Mouse (Mus musculus) cerebellum, adult 2 months (tissue): ENCODE results near the gene Cap2. TPM values are rescaled to one million over a fixed set of nuclear protein-coding genes. Genes with fewer than 3 reads are reported as not detected.

Source experiments
- DNase-seq, 2 experiments: peaks; one replicate each; pipeline ENCODE4 v3.0.0; 2021
- H3K27ac ChIP-seq: fragments of 200-500 bp; 2 replicates; pipeline ENCODE4 v1.5.1; 2012; ENCODE audit warnings: low read length, control low read depth, inconsistent platforms; ENCODE audit not compliant: insufficient read depth
- H3K27me3 ChIP-seq: fragments of 200-500 bp; 2 replicates; pipeline ENCODE4 v1.6.1; 2012; ENCODE audit warnings: inconsistent platforms, mild to moderate bottlenecking, low read length, moderate library complexity; ENCODE audit not compliant: control insufficient read depth, insufficient read depth
- H3K4me1 ChIP-seq: fragments of 200-500 bp; 2 replicates; pipeline ENCODE4 v1.6.1; 2011; ENCODE audit warnings: low read length; ENCODE audit not compliant: control insufficient read depth, insufficient read depth
- H3K4me3 ChIP-seq: fragments of 200-500 bp; replicated peaks from 2 replicates; pipeline ENCODE3; 2011; ENCODE audit warnings: mild to moderate bottlenecking, low read depth, low read length, control low read depth; ENCODE audit not compliant: insufficient read depth
- CTCF ChIP-seq: fragments of 200-500 bp; IDR thresholded peaks from 2 replicates; pipeline ENCODE4 v1.5.1; 2011; ENCODE audit warnings: low read depth, mild to moderate bottlenecking, control low read depth, low read length, moderate library complexity, borderline replicate concordance; ENCODE audit not compliant: insufficient read depth
- POLR2A ChIP-seq: fragments of 200-500 bp; IDR thresholded peaks from 2 replicates; pipeline ENCODE4 v1.6.1; 2011; ENCODE audit warnings: low read length, control low read depth, borderline replicate concordance; ENCODE audit not compliant: insufficient read depth
- WGBS: fragments of 180-500 bp; shearing (Covaris S2); methylation state at CpG from one replicate; pipeline ENCODE4 v1.1.7; 2018; 5-methylcytosine and 5-hydroxymethylcytosine counted together
- polyA plus RNA-seq: library from polyadenylated mRNA; depleted of rRNA; stranded (reverse); fragments of >200 nt; gene quantifications from 2 replicates; pipeline ENCODE4 v1.2.3, GENCODE M21; 2012

Gene Cap2
- polyA plus RNA-seq, 1 experiment, result 80.4 TPM

- no peak overlapping the region for H3K4me3 ChIP-seq
- TF ChIP-seq CTCF, result no peak
- TF ChIP-seq POLR2A, result no peak
- H3K4me1 ChIP-seq, result no peaks in the 10 kb centered on the region
- no peaks in the 10 kb centered on the region for H3K27me3 ChIP-seq
- no peak for DNase-seq
- WGBS, result 85% methylated on average over 4 of the region's 4 CpGs
- H3K27ac ChIP-seq, result no peak overlapping the region
Observed at GRCm38 (mm10) chr13:46574707-46575106, 73.1 kb downstream of the Cap2 start.

DNA sequence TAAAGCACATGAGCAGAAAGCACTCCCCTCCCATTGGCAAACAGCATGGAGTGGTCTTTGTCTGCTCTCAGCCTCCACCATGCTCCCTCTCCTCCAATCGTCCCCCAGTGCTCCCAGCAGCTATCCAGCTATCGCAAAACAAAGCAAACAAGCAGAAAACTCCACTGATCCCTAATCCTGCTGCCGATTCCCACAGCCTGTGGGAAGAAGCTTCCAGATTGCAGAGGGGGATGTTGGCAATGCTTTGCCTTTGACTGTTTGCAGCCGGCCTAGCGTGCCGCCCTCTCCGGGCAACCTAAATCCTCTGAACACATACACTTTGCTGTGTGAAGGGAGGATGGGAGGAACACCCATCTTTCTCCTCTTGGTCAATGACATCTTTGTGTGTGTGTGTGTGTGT, 83.2 kb downstream of the Cap2 start:
- no peak for DNase-seq
- H3K4me1 ChIP-seq, result no peaks in the 10 kb centered on the region
- no peaks in the 10 kb centered on the region for H3K27me3 ChIP-seq
- WGBS, result 37% methylated on average over 7 of the region's 7 CpGs
- TF ChIP-seq POLR2A (no peak), CTCF (no peak)
- no peak overlapping the region for H3K27ac ChIP-seq
- no peak overlapping the region for H3K4me3 ChIP-seq

DNA sequence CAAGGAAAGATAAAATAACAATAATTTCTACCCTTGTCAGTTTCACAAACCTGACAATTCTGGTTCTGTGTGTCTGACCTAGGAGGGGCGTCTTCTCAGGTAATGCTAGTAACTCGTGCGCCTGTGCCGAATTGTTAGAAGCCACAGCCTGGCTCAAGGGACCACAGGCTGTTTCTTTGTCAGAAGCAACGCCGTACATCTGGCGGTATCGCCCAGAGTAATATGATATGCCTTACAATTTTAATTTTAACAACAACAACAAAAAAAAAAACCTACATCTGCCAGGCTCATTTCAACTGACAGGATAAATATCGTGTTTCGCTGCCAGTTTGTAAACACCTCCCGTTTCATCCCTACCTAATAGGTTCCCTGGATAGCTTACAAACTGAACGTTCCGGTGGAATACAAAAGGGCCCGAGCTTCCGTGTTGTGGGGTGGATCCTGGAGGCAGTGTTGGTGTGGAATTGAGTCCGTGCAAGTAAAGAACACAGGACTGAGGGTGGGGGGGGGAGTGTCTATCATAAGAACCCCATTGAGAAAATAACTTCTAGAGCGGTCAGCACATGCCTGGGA, 86.2 kb downstream of the Cap2 start:
- 86% methylated on average over 17 of the region's 17 CpGs for WGBS
- Histone ChIP-seq H3K4me3 (no peak overlapping the region), H3K27ac (no peak overlapping the region)

DNA sequence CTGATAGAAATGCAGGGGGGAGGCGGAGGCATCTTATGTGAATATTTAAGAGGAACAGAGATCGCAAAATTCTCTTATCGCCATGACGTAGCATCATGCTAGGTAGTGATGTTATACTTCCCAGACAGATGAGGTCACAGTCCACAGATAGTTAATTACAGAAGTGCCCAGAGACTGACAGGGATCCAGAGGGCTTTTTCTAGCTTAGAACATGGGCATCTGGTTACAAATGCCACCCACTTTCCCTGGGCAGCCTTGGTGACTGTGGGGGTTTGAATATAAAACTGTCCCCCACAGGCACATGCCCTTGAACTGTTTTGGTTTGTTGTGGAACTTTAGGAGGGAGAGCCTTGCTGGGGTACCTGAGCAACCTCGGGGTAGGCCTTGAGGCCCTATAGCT, 87.0 kb downstream of the Cap2 start:
- WGBS, result 97% methylated on average over 5 of the region's 5 CpGs
- Histone ChIP-seq H3K4me3 (no peak overlapping the region), H3K4me1 (no peaks in the 10 kb centered on the region), H3K27ac (no peak overlapping the region), H3K27me3 (no peaks in the 10 kb centered on the region)
- TF ChIP-seq CTCF (no peak), POLR2A (no peak)
- DNase-seq, result no peak

More for the DNA sequence above, 86.2 kb downstream of the Cap2 start:
- TF ChIP-seq POLR2A (no peak), CTCF (no peak)
- H3K4me1 ChIP-seq, result no peaks in the 10 kb centered on the region
- H3K27me3 ChIP-seq, result no peaks in the 10 kb centered on the region
- DNase-seq, result no peak

- Histone ChIP-seq H3K27ac (no peak overlapping the region), H3K4me3 (no peak overlapping the region), H3K27me3 (no peaks in the 10 kb centered on the region), H3K4me1 (no peaks in the 10 kb centered on the region)
- TF ChIP-seq POLR2A (no peak), CTCF (no peak)
- WGBS, result 89% methylated on average over 4 of the region's 4 CpGs
- no peak for DNase-seq
Observed at GRCm38 (mm10) chr13:46590885-46591284, 89.2 kb downstream of the Cap2 start.

- no peak for DNase-seq
- no peak overlapping the region for H3K4me3 ChIP-seq
- no peak overlapping the region for H3K27ac ChIP-seq
- WGBS, result 91% methylated on average over 5 of the region's 5 CpGs
- no peak for TF ChIP-seq CTCF
- TF ChIP-seq POLR2A, result no peak
- no peaks in the 10 kb centered on the region for H3K27me3 ChIP-seq
- H3K4me1 ChIP-seq, result no peaks in the 10 kb centered on the region; the same call in 1 of the 2 replicates
Observed at GRCm38 (mm10) chr13:46600694-46601093, 99.0 kb downstream of the Cap2 start.

GRCm38 (mm10) chr13:46601386-46601785, 99.7 kb downstream of the Cap2 start:
- 65% methylated on average over 2 of the region's 2 CpGs for WGBS
- no peak overlapping the region for H3K4me3 ChIP-seq
- TF ChIP-seq POLR2A (no peak), CTCF (no peak)
- no peak for DNase-seq
- H3K4me1 ChIP-seq, result no peaks in the 10 kb centered on the region; the same call in 1 of the 2 replicates
- no peak overlapping the region for H3K27ac ChIP-seq
- H3K27me3 ChIP-seq, result no peaks in the 10 kb centered on the region

GRCm38 (mm10) chr13:46602674-46603073, 101.0 kb downstream of the Cap2 start:
- DNase-seq, result no peak
- WGBS, result 90% methylated on average over 11 of the region's 11 CpGs
- Histone ChIP-seq H3K4me1 (no peaks in the 10 kb centered on the region; the same call in 1 of the 2 replicates), H3K27ac (no peak overlapping the region), H3K4me3 (no peak overlapping the region), H3K27me3 (no peaks in the 10 kb centered on the region)
- TF ChIP-seq POLR2A, result no peak

DNA sequence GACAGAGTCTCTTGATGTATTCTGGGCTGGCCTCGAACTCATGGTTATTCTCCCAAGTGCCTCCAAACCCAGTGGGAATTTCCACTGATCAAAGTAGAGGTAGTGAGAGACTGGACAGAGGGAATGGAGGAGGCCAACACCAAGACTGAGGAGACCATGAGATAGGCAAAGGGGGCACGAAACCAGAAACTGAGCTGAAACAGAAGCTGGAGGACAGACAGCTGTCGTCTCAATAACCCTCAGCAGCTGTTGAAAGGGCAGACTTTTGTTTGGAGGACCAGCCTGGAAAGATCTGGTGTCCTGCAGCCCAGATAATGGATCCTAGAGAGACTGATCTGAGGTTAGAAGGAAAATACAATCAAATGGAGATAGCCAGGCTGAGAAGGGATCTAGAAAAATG, 109.4 kb downstream of the Cap2 start:
- no peak overlapping the region for H3K4me3 ChIP-seq
- no peaks in the 10 kb centered on the region; the same call in 1 of the 2 replicates for H3K4me1 ChIP-seq
- H3K27ac ChIP-seq, result no peak overlapping the region
- no peak for DNase-seq
- TF ChIP-seq POLR2A (no peak), CTCF (no peak)
- WGBS, result 78% methylated on average over 3 of the region's 3 CpGs
- H3K27me3 ChIP-seq, result no peaks in the 10 kb centered on the region
